Mouse (Mus musculus): ENCODE results near the gene Tppp3.

Tppp3 gene

GRCm38 (mm10) chr8:105433021-105433420, 38.3 kb downstream of the Tppp3 start:
- DNase-seq (ENCODE audit: low spot score in 2 of 2) = no peak

GRCm38 (mm10) chr8:105431743-105432515, 39.4 kb downstream of the Tppp3 start:
- no peak for DNase-seq (ENCODE audit: low spot score in 2 of 2)

GRCm38 (mm10) chr8:105426878-105427277, 44.4 kb downstream of the Tppp3 start:
- DNase-seq (ENCODE audit: low spot score in 2 of 2) = no peak

- no peak for DNase-seq (ENCODE audit: low spot score in 2 of 2)
Observed at GRCm38 (mm10) chr8:105422006-105422405, 49.3 kb downstream of the Tppp3 start.

- DNase-seq (ENCODE audit: low spot score in 2 of 2) = no peak
Observed at GRCm38 (mm10) chr8:105419800-105420199, 51.5 kb downstream of the Tppp3 start.

- DNase-seq (ENCODE audit: low spot score in 2 of 2) = no peak
Observed at GRCm38 (mm10) chr8:105418992-105419391, 52.3 kb downstream of the Tppp3 start.
